Mouse (Mus musculus) heart, embryonic 15.5 days (tissue): ENCODE measurements at regions not wholly inside any gene's neighbourhood (a gene's known extent, or its start where the extent isn't known, plus 50 kb on each side); places are given as distances from the start of the nearest gene placed in this dataset.

ENCODE experiments used
- ATAC-seq: fragments of 200-750 bp; cut with Nextera tagmentation; replicated peaks from 2 replicates; pipeline ENCODE4 v1.8.0; 2017; ENCODE audit warnings: low read depth, moderate TSS enrichment; ENCODE audit not compliant: insufficient number of reproducible peaks, insufficient read depth, low FRiP score
- H3K27ac ChIP-seq: fragments of 300-500 bp; sonication (generic); 2 replicates; pipeline ENCODE4 v1.5.1; 2015; ENCODE audit warnings: mild to moderate bottlenecking, inconsistent platforms
- H3K27me3 ChIP-seq: fragments of 300-500 bp; sonication (generic); 2 replicates; pipeline ENCODE4 v1.6.1; 2015; ENCODE audit warnings: inconsistent platforms
- H3K36me3 ChIP-seq: fragments of 300-500 bp; sonication (generic); 2 replicates; pipeline ENCODE4 v1.6.1; 2015; ENCODE audit warnings: mild to moderate bottlenecking, inconsistent platforms
- H3K4me1 ChIP-seq: fragments of 300-500 bp; sonication (generic); replicated peaks from 2 replicates; pipeline ENCODE4 v1.6.1; 2015; ENCODE audit warnings: inconsistent platforms
- H3K4me2 ChIP-seq: fragments of 300-500 bp; sonication (generic); 2 replicates; pipeline ENCODE4 v1.6.1; 2015; ENCODE audit warnings: inconsistent platforms, mild to moderate bottlenecking, moderate library complexity
- H3K4me3 ChIP-seq: fragments of 300-500 bp; sonication (generic); 2 replicates; pipeline ENCODE4 v1.5.1; 2015; ENCODE audit warnings: mild to moderate bottlenecking, inconsistent platforms
- H3K9ac ChIP-seq: fragments of 300-500 bp; sonication (generic); 2 replicates; pipeline ENCODE4 v1.6.1; 2015; ENCODE audit warnings: mild to moderate bottlenecking, inconsistent platforms
- H3K9me3 ChIP-seq: fragments of 300-500 bp; sonication (generic); replicated peaks from 2 replicates; pipeline ENCODE4 v1.6.1; 2016; ENCODE audit warnings: inconsistent platforms
- WGBS: fragments of 180-500 bp; shearing (Covaris S2); methylation state at CpG from one replicate; pipeline ENCODE4 v1.1.7; 2015; ENCODE audit warnings: mixed read lengths; 5-methylcytosine and 5-hydroxymethylcytosine counted together

GRCm38 (mm10) chr17:80846996-80847810 is 97.2 kb upstream of the Tmem178 start:
- no peaks in the 10 kb centered on the region for H3K36me3 ChIP-seq
- no peak overlapping the region for H3K9ac ChIP-seq
- 49% methylated on average over 23 of the region's 23 CpGs for WGBS
- H3K4me1 ChIP-seq: peaks cover 13% of the 10 kb centered on the region; the same call in 1 of the 2 replicates
- H3K27ac ChIP-seq: peak overlapping the region; percentile 64
- H3K4me2 ChIP-seq: peak overlapping the region; percentile 57
- H3K9me3 ChIP-seq: no peaks in the 10 kb centered on the region
- no peaks in the 10 kb centered on the region for H3K27me3 ChIP-seq
- H3K4me3 ChIP-seq: peak overlapping the region; percentile 29
- peak; percentile 69; the same call in 1 of the 2 replicates for ATAC-seq

GRCm38 (mm10) chr17:80845349-80845748 is 99.1 kb upstream of the Tmem178 start:
- Histone ChIP-seq H3K36me3 (no peaks in the 10 kb centered on the region), H3K27ac (no peak overlapping the region), H3K9ac (no peak overlapping the region), H3K4me3 (no peak overlapping the region), H3K4me1 (peaks cover 13% of the 10 kb centered on the region; the same call in 1 of the 2 replicates), H3K9me3 (no peaks in the 10 kb centered on the region), H3K4me2 (no peak overlapping the region), H3K27me3 (no peaks in the 10 kb centered on the region)
- no peak for ATAC-seq
- WGBS: 83% methylated on average over 7 of the region's 7 CpGs

GRCm38 (mm10) chr17:80841903-80842302 is 102.5 kb upstream of the Tmem178 start:
- H3K36me3 ChIP-seq: no peaks in the 10 kb centered on the region
- WGBS: 88% methylated on average over 4 of the region's 4 CpGs
- no peak for ATAC-seq

GRCm38 (mm10) chr17:80840896-80841295 is 103.5 kb upstream of the Tmem178 start:
- H3K27ac ChIP-seq: no peak overlapping the region
- H3K4me3 ChIP-seq: no peak overlapping the region
- H3K9me3 ChIP-seq: no peaks in the 10 kb centered on the region
- no peaks in the 10 kb centered on the region for H3K27me3 ChIP-seq
- ATAC-seq: no peak
- whole genome bisulfite sequencing: 73% methylated on average over 6 of the region's 6 CpGs
- H3K4me2 ChIP-seq: no peak overlapping the region
- no peaks in the 10 kb centered on the region for H3K36me3 ChIP-seq
- peaks cover 6% of the 10 kb centered on the region; the same call in 1 of the 2 replicates for H3K4me1 ChIP-seq
- H3K9ac ChIP-seq: no peak overlapping the region

More at GRCm38 (mm10) chr17:80841903-80842302, 102.5 kb upstream of the Tmem178 start:
- Histone ChIP-seq H3K9me3 (no peaks in the 10 kb centered on the region), H3K4me2 (no peak overlapping the region), H3K4me3 (no peak overlapping the region), H3K27me3 (no peaks in the 10 kb centered on the region), H3K4me1 (peaks cover 9% of the 10 kb centered on the region; the same call in 1 of the 2 replicates), H3K9ac (no peak overlapping the region), H3K27ac (no peak overlapping the region)

- Histone ChIP-seq H3K27ac (no peak overlapping the region), H3K4me1 (peaks cover 6% of the 10 kb centered on the region; the same call in 1 of the 2 replicates), H3K4me3 (no peak overlapping the region), H3K36me3 (no peaks in the 10 kb centered on the region), H3K9me3 (no peaks in the 10 kb centered on the region), H3K27me3 (no peaks in the 10 kb centered on the region), H3K4me2 (no peak overlapping the region), H3K9ac (no peak overlapping the region)
- no peak for ATAC-seq
- WGBS: 80% methylated on average over 4 of the region's 4 CpGs
Measured at GRCm38 (mm10) chr17:80840452-80840851, 104.0 kb upstream of the Tmem178 start.

GRCm38 (mm10) chr17:80834701-80835100 is 106.4 kb upstream of the Map4k3 start:
- Histone ChIP-seq H3K9ac (no peak overlapping the region), H3K36me3 (no peaks in the 10 kb centered on the region), H3K27me3 (no peaks in the 10 kb centered on the region), H3K4me1 (peaks cover 12% of the 10 kb centered on the region; the same call in 1 of the 2 replicates), H3K4me3 (no peak overlapping the region), H3K27ac (no peak overlapping the region), H3K9me3 (no peaks in the 10 kb centered on the region), H3K4me2 (no peak overlapping the region)
- ATAC-seq: no peak

GRCm38 (mm10) chr17:80834176-80834517 is 105.9 kb upstream of the Map4k3 start:
- no peaks in the 10 kb centered on the region for H3K9me3 ChIP-seq
- no peaks in the 10 kb centered on the region for H3K36me3 ChIP-seq
- no peak overlapping the region for H3K4me3 ChIP-seq
- 31% methylated on average over 5 of the region's 5 CpGs for WGBS
- ATAC-seq: no peak
- no peaks in the 10 kb centered on the region for H3K27me3 ChIP-seq
- peaks cover 12% of the 10 kb centered on the region; the same call in 1 of the 2 replicates for H3K4me1 ChIP-seq
- no peak overlapping the region for H3K27ac ChIP-seq
- H3K9ac ChIP-seq: no peak overlapping the region
- H3K4me2 ChIP-seq: no peak overlapping the region

GRCm38 (mm10) chr17:80833355-80834175 is 105.3 kb upstream of the Map4k3 start:
- Histone ChIP-seq H3K27ac (no peak overlapping the region), H3K27me3 (no peaks in the 10 kb centered on the region), H3K4me3 (no peak overlapping the region), H3K36me3 (no peaks in the 10 kb centered on the region), H3K9ac (no peak overlapping the region), H3K9me3 (no peaks in the 10 kb centered on the region), H3K4me2 (no peak overlapping the region), H3K4me1 (peaks cover 12% of the 10 kb centered on the region; the same call in 1 of the 2 replicates)
- no peak for ATAC-seq
- 25% methylated on average over 10 of the region's 10 CpGs for WGBS

GRCm38 (mm10) chr17:80831686-80832085 is 103.4 kb upstream of the Map4k3 start:
- no peaks in the 10 kb centered on the region for H3K27me3 ChIP-seq
- no peak overlapping the region for H3K4me2 ChIP-seq
- H3K9me3 ChIP-seq: no peaks in the 10 kb centered on the region
- no peak overlapping the region for H3K9ac ChIP-seq
- ATAC-seq: no peak
- H3K4me1 ChIP-seq: peaks cover 16% of the 10 kb centered on the region
- no peak overlapping the region for H3K27ac ChIP-seq
- H3K36me3 ChIP-seq: no peaks in the 10 kb centered on the region
- WGBS: 83% methylated on average over 4 of the region's 4 CpGs
- H3K4me3 ChIP-seq: no peak overlapping the region

- no peak overlapping the region for H3K4me2 ChIP-seq
- H3K9me3 ChIP-seq: no peaks in the 10 kb centered on the region
- H3K27ac ChIP-seq: no peak overlapping the region
- ATAC-seq: no peak
- H3K9ac ChIP-seq: no peak overlapping the region
- H3K27me3 ChIP-seq: no peaks in the 10 kb centered on the region
- H3K4me1 ChIP-seq: peaks cover 25% of the 10 kb centered on the region
- 28% methylated on average over 2 of the region's 2 CpGs for WGBS
- H3K36me3 ChIP-seq: no peaks in the 10 kb centered on the region
- H3K4me3 ChIP-seq: no peak overlapping the region
Measured at GRCm38 (mm10) chr17:80827896-80828295, 99.6 kb upstream of the Map4k3 start.

- Histone ChIP-seq H3K4me3 (no peak overlapping the region), H3K4me1 (peaks cover 24% of the 10 kb centered on the region), H3K27me3 (no peaks in the 10 kb centered on the region), H3K4me2 (no peak overlapping the region), H3K9ac (no peak overlapping the region), H3K36me3 (no peaks in the 10 kb centered on the region), H3K9me3 (no peaks in the 10 kb centered on the region), H3K27ac (no peak overlapping the region)
- ATAC-seq: no peak
- 88% methylated on average over 17 of the region's 17 CpGs for WGBS
Measured at GRCm38 (mm10) chr17:80827361-80827760, 99.1 kb upstream of the Map4k3 start.
